Mouse (Mus musculus): ENCODE results near the gene Galnt11. TPM values are rescaled to one million over a fixed set of nuclear protein-coding genes. Genes with fewer than 3 reads are reported as not detected.
A peak's percentile ranks its signal among the peaks of the same experiment; 100 is the strongest.
"Not testable (repeated sequence)": the region's sequence is repeated elsewhere in the genome, so short reads cannot be mapped to it uniquely, and the experiment has no call there.

Galnt11 gene
- total RNA-seq (2021): 10 to 100 TPM; 10.4 to 12.5 TPM
- long read RNA-seq, experiment 1, transcript Galnt11-201 (12 exons, 2,552 nt): major isoform, 16 of 17 reads
- long read RNA-seq, experiment 1, partial matches to known transcripts: 1 of 17 reads
- long read RNA-seq, experiment 1, other reads (novel, unspliced or antisense): 0 of 17 reads
- long read RNA-seq, experiment 2, transcript Galnt11-201 (12 exons, 2,552 nt): major isoform, 23 of 27 reads
- long read RNA-seq, experiment 2, partial matches to known transcripts: 1 of 27 reads
- long read RNA-seq, experiment 2, other reads (novel, unspliced or antisense): 3 of 27 reads

DNA sequence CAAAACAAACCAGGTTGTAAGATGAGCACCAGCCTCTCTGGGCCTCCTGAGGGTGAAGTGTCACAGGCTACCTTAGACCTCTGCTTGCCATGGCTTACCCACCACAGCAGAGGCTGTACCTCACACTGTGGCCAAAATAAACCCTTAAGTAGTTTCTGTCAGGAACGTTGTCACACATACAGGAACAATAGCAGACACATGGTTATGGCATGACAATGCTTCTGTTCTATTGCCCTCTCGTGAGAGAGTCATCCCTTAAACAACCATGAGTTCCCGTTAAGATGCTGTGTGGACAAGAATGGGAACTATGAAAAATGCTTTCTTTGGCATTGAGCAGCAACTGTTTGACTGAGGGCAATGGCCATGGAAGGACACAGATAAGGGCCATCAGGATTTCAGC is at the start of gene Galnt11:
Gene Galnt11 (plus strand): TSS at position 301 of the 400 bp plus-strand sequence.
- DNase-seq: no peak

- not testable (repeated sequence) for DNase-seq
Measured at GRCm38 (mm10) chr5:25177937-25178336, 43.8 kb upstream of the Galnt11 start.

DNA sequence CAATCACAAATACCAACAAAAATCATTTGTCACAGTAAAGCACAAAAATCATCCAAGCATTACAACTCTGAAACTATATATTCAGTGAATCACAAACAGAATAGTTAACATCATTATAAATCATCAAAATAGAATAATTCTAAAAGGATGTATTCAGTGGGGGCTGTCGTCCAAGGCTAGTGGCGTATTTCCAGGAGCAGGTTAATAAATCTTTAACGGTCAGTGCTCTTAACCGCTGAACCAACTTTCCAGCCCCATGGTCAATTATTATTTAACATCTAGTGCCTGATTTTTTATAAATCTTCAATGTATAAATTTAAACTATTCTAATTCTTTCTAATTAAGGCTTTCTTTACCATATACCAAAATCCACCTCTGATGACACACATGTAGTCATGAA is 43.2 kb upstream of the Galnt11 start:
- DNase-seq: not testable (repeated sequence)

- DNase-seq: no peak
Measured at GRCm38 (mm10) chr5:25179284-25179683, 42.4 kb upstream of the Galnt11 start.

DNA sequence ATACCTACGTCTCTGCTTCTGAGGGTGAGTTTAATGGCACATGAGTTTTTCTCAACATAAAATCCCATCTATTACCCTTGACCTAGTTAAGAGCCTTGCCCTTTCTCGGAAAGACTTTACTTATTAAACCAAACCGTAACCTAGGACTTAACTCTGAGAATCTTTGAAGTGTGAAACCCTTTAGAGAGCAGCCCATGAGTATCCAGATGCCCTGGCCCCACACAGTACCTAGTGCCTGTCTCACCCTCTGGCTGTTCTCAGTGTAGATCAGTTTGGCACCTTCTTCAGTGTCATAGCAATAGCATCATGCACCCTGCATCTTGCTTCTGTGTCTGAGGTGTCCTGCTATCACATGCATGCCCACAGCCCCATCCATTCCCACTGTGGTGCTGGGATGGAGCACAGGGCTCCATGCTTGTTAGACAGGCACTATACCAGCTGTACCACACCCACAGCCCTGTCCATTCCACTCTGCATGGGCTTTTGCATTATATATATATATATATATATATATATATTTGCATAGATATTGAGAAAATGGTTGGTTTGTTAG is 41.7 kb upstream of the Galnt11 start:
- no peak for DNase-seq

DNA sequence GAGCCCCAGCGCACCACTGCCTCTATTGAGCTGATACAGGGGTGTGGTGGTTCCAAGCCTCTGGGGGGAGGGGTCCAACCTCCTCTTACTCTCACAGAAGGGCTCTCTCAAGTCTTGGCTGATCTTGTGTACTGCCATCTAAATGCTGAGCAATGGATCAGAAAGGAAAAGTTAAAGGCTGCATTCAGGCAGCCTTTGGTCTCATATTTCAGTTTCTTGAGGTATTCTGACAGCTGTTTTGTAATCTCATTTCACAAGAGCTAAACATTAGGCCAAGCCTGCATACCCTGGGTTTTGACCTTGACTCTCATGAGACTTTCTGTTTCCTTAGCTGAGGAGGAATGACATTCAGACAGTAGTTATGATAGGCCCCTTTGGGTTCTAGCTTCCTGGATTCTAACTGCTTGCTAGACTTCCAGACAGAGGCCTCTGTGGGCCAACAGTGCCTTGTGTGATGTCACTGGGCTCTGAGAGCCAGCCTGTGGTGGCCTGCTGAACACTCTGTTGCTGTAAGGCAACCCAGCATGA is 40.6 kb upstream of the Galnt11 start, which contains the start of gene Galntl5:
Gene Galntl5 (plus strand): TSS at position 457 of the 528 bp plus-strand sequence.
- DNase-seq: no peak

DNA sequence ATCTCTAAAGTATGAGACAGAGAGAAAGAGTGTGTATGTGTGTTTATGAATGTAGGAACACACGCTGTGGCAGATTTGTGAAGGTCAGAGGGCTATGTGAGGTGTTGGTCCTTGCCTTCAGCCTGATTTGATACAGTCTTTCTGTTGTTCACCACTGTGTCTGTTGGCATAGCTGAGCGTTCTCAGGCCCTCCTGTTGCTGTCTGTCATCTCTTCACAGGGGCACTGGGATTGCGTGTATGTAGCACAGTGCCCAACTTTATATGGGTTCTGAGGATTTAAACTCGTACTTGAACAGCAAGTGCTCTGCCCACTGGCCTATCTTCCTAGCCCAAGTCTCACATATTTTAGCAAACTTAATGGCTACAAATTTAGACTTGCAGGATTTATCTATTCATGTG is 38.1 kb upstream of the Galnt11 start:
- no peak for DNase-seq

DNA sequence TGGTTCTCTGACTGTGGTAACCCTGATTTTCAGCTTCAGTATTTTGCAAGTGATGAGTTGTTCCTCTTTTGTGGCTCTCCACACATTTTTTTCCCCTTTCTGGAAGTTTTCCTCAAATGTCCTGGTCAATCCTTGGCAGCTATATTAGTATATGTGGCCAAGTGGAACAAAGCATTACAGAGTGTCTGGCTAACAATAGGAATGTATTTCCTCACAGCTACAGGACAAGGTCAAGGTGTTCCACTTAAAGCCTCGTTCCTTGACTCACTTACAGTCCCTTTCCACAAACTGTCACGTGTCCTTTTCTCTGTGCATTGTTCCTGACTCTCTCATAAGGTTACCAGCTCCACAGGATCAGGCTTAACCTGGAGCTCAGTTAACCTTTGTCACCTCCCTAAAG is 37.1 kb upstream of the Galnt11 start:
- no peak for DNase-seq

DNA sequence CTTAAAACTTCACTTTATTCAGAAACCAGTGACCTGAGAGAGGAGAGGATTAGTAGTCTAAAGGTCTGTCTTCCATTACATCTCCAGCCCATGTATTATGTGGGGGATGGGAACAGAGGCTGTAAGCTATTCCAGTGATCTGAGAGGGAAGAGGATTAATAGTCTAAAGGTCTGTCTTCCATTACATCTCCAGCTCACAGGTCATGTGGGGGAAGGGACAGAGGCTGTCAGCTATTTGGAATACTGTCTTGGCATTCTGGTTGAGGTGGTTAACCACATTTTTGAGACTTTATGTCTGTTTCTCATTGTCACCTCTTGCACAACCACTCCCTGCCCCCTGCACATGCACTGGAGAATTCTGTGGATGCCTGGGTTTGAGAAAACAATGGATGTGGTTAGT is 34.0 kb upstream of the Galnt11 start:
- DNase-seq: no peak

DNA sequence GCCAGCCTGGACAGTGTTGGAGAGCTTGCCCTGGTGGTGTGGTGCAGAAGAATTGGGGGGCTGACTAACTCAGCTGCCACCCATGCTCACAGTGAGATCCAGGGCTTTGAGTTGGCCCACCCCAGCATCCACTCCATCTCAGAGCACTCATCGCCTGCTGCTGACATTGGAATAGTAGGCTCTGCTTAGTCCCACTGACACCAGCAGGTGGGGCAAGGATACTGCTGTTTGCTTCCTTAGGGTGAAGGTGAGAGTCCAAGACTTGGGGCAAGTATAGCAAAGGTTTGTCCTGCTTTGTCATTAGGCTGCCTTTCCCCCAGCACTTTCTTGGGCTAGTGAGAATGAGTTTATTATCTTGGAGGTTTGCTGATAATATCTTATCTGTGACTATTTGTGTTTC is 32.9 kb upstream of the Galnt11 start:
- DNase-seq: no peak

DNA sequence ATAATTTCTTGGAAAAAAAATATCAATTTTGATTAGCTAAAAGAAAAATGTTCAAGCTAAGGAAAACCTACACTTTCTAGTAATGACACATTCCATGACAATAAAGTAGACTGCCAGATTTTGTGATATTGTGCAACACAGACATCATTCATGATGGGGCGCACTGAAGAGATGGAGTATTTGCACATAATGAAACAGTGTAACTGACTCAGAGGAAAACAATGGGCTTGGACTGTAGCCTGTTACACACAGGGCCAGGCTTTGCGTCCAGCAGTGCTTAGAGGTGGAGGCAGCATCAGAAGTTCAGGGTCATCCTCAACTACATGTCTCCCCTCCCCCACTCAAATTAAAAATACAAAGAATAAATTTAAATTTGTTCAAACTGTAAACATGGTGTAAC is 31.2 kb upstream of the Galnt11 start:
- DNase-seq: no peak

GRCm38 (mm10) chr5:25211872-25212271 is 9.8 kb upstream of the Galnt11 start:
- DNase-seq: no peak

DNA sequence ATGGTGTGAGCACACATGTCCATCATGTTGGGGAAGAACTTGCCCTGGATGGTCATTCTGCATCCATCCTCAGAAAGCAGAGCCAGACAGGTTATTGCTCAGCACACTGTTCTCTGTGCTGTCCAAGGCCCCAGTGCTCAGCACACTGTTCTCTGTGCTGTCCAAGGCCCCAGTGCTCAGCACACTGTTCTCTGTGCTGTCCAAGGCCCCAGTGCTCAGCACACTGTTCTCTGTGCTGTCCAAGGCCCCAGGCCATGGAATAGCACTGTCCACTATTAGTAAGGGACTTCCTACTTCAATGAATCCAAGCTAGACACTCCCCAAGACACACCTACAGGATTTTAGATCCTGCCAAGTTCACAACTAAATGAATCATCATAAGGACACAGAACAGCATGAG is 8.5 kb upstream of the Galnt11 start:
- DNase-seq: not testable (repeated sequence)

DNA sequence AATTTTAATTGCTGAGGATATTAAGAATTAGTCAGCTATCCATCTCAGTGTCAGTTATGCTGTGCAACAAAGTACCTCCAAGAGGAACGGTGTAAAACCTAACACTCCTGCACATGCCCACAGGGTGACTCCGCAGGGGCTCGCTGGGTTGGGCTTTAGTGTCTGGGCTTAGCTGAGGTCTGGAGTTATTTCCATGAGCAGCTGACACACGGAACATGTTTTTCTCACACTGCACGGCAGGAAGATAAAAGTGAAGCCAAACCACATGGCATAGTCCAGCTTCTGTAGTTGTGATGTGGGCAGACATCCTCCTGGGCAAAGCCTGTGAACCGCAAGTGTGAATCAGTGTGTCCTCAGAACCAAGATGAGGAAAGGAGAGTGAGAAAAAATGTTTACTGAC is 6.7 kb upstream of the Galnt11 start:
- no peak for DNase-seq

DNA sequence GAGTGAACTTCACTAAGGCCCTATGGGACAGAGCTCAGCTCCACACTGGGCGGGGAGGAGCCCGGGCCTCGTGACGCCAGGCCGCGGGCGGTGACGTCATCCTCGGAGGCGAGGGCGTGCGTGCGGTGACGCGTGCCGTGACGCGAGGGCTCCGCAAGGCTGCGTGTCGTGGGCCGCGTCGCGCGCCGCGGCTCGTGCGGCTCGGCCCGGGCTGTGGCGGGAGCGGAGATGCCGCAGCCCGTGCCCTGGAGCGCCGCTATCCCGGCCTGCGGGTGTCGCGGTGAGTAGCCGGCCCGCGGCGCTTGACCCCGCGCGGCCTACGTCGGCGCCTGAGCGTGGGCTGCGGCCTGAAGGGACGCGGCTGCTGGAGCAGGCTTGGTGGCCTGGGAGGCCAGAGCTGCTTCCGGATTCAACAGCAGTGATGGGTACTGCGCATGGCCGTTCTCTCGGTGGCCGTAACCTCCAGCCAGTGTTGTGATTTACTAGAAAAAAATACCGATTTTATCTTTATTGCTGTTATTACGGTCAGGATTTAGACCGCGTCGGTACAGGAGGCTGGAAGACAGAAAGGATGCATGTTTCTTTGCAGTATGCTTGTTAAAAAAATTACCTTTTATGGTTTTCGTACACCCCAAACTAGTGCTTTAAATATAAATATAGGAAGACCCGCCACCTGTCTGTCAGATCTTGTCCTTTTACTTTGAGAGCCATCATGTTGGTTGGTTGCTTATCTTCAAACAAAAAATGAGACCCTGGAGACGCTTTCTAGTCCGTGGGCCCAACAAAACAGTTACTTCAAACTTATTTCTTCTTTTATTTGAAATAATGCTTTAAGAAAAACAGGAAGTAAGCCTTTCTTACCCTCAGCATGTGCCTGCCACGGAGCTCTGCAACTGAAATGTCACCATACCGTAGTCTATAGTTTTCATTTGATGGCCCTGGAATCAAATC is 1.3 kb downstream of the Galnt11 start, which contains the start of gene E130116L18Rik:
Gene E130116L18Rik (minus strand): TSS at position 402 of the 951 bp plus-strand sequence.
- DNase-seq: peak; percentile 83

- not testable (repeated sequence) for DNase-seq
Measured at GRCm38 (mm10) chr5:25224377-25224776, 2.7 kb downstream of the Galnt11 start.

GRCm38 (mm10) chr5:25243101-25243500 is 21.4 kb downstream of the Galnt11 start:
- DNase-seq: no peak

- no peak for DNase-seq
Measured at GRCm38 (mm10) chr5:25245806-25246472, 24.2 kb downstream of the Galnt11 start.

- DNase-seq: no peak
Measured at GRCm38 (mm10) chr5:25246473-25246865, 24.8 kb downstream of the Galnt11 start.

GRCm38 (mm10) chr5:25247036-25247435 is 25.3 kb downstream of the Galnt11 start:
- DNase-seq: no peak

GRCm38 (mm10) chr5:25252423-25252822 is 30.7 kb downstream of the Galnt11 start:
- no peak for DNase-seq
